Mouse (Mus musculus) forebrain, postnatal 0 days (tissue): ENCODE measurements around the gene Itgb7. TPM values are rescaled to one million over a fixed set of nuclear protein-coding genes. Genes with fewer than 3 reads are reported as not detected.

Experiments
- ATAC-seq: fragments of 200-750 bp; cut with Nextera tagmentation; 2 replicates; pipeline ENCODE4 v1.8.0; 2017; ENCODE audit warnings: mild to moderate bottlenecking, moderate library complexity
- DNase-seq: peaks from one replicate; pipeline ENCODE4 v3.0.0-alpha.2; 2015
- H3K27ac ChIP-seq: fragments of 300-500 bp; sonication (generic); 2 replicates; pipeline ENCODE4 v1.5.1; 2014; ENCODE audit warnings: low read depth, mild to moderate bottlenecking, antibody characterized with exemption, low read length, moderate library complexity, mixed read lengths
- H3K27me3 ChIP-seq: fragments of 300-500 bp; sonication (generic); 2 replicates; pipeline ENCODE4 v1.6.1; 2014; ENCODE audit warnings: mild to moderate bottlenecking, low read length, mixed read lengths; ENCODE audit not compliant: insufficient read depth
- H3K36me3 ChIP-seq: fragments of 300-500 bp; sonication (generic); 2 replicates; pipeline ENCODE4 v1.6.1; 2014; ENCODE audit warnings: mild to moderate bottlenecking, moderate library complexity; ENCODE audit not compliant: insufficient read depth
- H3K4me1 ChIP-seq: fragments of 300-500 bp; sonication (generic); 2 replicates; pipeline ENCODE4 v1.6.1; 2014; ENCODE audit warnings: antibody characterized with exemption; ENCODE audit not compliant: insufficient read depth
- H3K4me2 ChIP-seq: fragments of 300-500 bp; sonication (generic); 2 replicates; pipeline ENCODE4 v1.6.1; 2014; ENCODE audit warnings: low read depth, mild to moderate bottlenecking, moderate library complexity
- H3K4me3 ChIP-seq: fragments of 300-500 bp; sonication (generic); 2 replicates; pipeline ENCODE4 v1.5.1; 2014; ENCODE audit warnings: low read depth, low read length, mixed read lengths
- H3K9ac ChIP-seq: fragments of 300-500 bp; sonication (generic); 2 replicates; pipeline ENCODE4 v1.6.1; 2014; ENCODE audit warnings: mild to moderate bottlenecking
- H3K9me3 ChIP-seq: fragments of 300-500 bp; sonication (generic); 2 replicates; pipeline ENCODE4 v1.6.1; 2016; ENCODE audit warnings: low read length
- CTCF ChIP-seq: sonication (generic); IDR thresholded peaks from 2 replicates; pipeline ENCODE4 v1.5.1; 2016; ENCODE audit warnings: antibody characterized with exemption, control low read depth, low read depth
- WGBS: fragments of 180-500 bp; shearing (Covaris S2); extraction: QIAGEN DNeasy Blood & Tissue Kit; methylation state at CpG from one replicate; pipeline ENCODE4 v1.1.7; 2014; 5-methylcytosine and 5-hydroxymethylcytosine counted together
- polyA plus RNA-seq: library from polyadenylated mRNA; unstranded; fragments of >200 nt; fragmentation: Nextera tagmentation; extraction: Ambion mirVana; gene quantifications from 2 replicates; pipeline ENCODE4 v1.2.1, GENCODE M21; 2015
- total RNA-seq: library from RNA; depleted of rRNA; stranded (reverse); fragments of >200 nt; gene quantifications from 2 replicates; pipeline ENCODE4 v1.2.3, GENCODE M21; 2014; rRNA removed

The Itgb7 gene
- total RNA-seq (0.31 and 2.4 TPM in 2 replicates), polyA plus RNA-seq (0.50 and 0.75 TPM in 2 replicates)

DNA sequence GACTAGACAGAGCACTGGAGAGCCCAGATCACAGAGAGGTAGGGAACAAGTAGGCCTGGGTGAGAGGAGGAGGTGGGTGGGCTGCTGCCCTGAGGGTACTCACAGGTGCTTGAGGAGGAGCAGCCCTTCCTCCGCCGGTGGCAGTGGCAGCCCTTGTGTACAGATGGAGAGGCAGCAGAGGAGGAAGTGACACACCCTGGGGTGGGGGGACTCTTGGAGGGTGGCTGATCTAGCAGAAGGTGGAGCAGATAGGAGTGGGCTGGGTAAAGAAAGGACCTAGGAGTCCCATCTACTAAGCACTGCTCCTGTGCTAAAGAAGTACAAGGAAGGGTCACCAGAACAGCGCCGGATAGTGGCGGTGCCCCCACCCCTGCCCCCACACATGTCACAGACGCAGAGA lies at the start of gene Itgb7:
TSS of gene Itgb7 (minus strand) at position 197 of the 400 bp plus-strand sequence.
- Histone ChIP-seq H3K4me1 (no peaks in the 10 kb centered on the region), H3K4me2 (no peak within 1 kb of the TSS), H3K9ac (no peak within 1 kb of the TSS), H3K27ac (no peak within 1 kb of the TSS), H3K27me3 (no peaks in the 10 kb centered on the region), H3K36me3 (0 out of 2 replicates have a peak, but pooled peaks cover 3% of the 10 kb centered on the region), H3K4me3 (no peak within 1 kb of the TSS), H3K9me3 (no peaks in the 10 kb centered on the region)
- TF ChIP-seq CTCF = no peak
- DNase-seq (no peak), ATAC-seq (no peak)
- WGBS = 66% methylated on average over 6 of the region's 6 CpGs

DNA sequence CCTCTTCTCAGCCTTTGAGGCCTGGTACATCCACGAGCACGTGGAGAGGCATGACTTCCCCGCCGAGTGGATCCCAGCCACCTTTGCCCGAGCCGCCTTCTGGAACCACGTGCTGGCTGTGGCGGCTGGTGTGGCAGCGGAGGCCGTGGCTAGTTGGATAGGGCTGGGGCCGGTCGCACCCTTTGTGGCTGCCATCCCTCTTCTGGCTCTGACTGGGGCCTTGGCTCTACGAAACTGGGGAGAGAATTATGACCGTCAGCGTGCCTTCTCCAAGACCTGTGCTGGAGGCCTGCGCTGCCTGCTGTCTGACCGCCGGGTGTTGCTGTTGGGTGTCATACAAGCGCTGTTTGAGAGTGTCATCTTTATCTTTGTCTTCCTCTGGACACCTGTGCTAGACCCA lies 48.9 kb upstream of the Itgb7 start:
- H3K4me2 ChIP-seq = no peak overlapping the region
- no peak for DNase-seq

DNA sequence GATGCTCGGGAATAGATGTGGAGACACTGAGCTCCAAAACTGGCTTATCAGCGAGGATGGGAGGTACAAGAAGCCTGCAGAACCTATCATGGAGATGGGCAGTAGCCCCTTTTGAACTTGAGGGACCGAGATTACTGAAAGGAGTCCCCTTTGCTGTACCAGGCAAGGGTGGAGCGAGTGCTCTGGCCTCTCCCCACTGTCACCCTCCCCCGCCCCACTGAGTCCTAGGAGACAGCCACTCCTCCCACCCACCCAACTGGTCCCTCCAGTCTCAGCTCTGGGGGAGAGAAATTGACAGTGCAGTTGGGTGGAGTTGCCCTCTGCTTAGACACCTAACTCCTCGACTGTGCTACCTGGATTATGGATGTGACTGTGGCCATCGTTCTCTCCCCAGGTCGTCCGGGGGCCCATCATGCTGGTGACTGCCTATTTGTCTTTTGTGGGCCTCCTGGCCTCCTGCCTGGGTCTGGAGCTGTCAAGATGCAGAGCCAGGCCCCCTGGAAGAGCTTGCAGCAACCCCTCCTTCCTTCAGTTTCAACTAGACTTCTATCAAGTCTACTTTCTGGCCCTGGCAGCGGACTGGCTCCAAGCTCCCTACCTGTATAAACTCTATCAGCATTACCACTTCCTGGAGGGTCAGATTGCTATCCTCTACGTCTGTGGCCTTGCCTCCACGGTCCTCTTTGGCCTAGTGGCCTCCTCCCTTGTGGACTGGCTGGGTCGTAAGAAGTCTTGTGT lies 48.2 kb upstream of the Itgb7 start:
- peak overlapping the region; percentile 80 for H3K4me2 ChIP-seq
- peak; percentile 42 for ATAC-seq
- peaks cover 21% of the 10 kb centered on the region for H3K36me3 ChIP-seq
- H3K27ac ChIP-seq = peak overlapping the region; percentile 88
- H3K4me1 ChIP-seq = 0 out of 2 replicates have a peak, but pooled peaks cover 5% of the 10 kb centered on the region
- TF ChIP-seq CTCF = no peak
- H3K4me3 ChIP-seq = peak overlapping the region; percentile 93
- WGBS = 27% methylated on average over 13 of the region's 13 CpGs
- no peaks in the 10 kb centered on the region for H3K27me3 ChIP-seq
- DNase-seq = no peak
- peak overlapping the region; percentile 86 for H3K9ac ChIP-seq
- H3K9me3 ChIP-seq = no peaks in the 10 kb centered on the region

More for the DNA sequence above, 48.9 kb upstream of the Itgb7 start:
- ATAC-seq = no peak
- 0 out of 2 replicates have a peak, but pooled peaks cover 5% of the 10 kb centered on the region for H3K4me1 ChIP-seq
- H3K4me3 ChIP-seq = no peak overlapping the region
- WGBS = 95% methylated on average over 19 of the region's 19 CpGs
- no peaks in the 10 kb centered on the region for H3K9me3 ChIP-seq
- no peak overlapping the region for H3K27ac ChIP-seq
- H3K9ac ChIP-seq = no peak overlapping the region
- no peaks in the 10 kb centered on the region for H3K27me3 ChIP-seq
- H3K36me3 ChIP-seq = peaks cover 21% of the 10 kb centered on the region
- TF ChIP-seq CTCF = no peak

DNA sequence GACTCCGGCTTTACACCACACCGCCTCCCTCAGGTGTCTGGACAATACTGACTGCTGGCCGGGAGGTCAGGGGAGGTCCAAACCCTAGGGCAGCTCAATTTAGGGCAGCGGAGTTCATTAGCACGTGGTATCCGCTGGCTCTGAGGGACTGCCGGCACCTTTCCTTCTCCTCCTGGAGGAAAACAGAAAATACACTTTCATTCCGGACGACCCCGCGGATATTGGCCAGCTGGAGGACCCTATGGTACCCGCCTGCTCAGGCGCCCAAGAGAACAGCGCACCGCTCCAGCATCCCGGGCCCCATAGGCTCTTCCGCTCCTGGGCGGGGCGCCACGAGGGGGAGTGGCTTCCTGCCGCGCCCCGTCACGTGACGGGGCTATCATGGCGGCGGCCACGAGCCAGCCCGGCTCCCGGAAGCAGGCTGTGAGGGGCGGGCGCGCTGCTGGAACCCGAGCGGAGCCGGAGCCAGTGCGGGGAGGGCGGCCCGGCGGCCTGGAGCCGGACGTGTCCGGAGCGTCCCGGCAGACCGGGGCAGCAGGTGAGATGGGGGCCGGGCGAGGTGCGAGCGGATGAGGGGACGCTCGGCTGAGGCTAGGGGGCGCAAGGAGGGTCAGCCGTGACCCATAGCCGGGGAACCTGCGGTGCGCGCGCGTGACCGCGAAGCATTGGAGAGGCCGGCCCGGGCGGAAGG lies 47.5 kb upstream of the Itgb7 start, which contains the start of gene Mfsd5:
TSS of gene Mfsd5 (plus strand) at position 363 of the 691 bp plus-strand sequence.
- WGBS = 2% methylated on average over 65 of the region's 65 CpGs
- Histone ChIP-seq H3K4me1 (0 out of 2 replicates have a peak, but pooled peaks cover 5% of the 10 kb centered on the region), H3K4me3 (peak within 1 kb of the TSS; percentile 93), H3K9me3 (no peaks in the 10 kb centered on the region), H3K9ac (peak within 1 kb of the TSS; percentile 86), H3K27ac (peak within 1 kb of the TSS; percentile 88), H3K36me3 (peaks cover 21% of the 10 kb centered on the region), H3K4me2 (peak within 1 kb of the TSS; percentile 80), H3K27me3 (no peaks in the 10 kb centered on the region)
- ATAC-seq (peak; percentile 96), DNase-seq (peak; percentile 95)
- no peak for TF ChIP-seq CTCF

DNA sequence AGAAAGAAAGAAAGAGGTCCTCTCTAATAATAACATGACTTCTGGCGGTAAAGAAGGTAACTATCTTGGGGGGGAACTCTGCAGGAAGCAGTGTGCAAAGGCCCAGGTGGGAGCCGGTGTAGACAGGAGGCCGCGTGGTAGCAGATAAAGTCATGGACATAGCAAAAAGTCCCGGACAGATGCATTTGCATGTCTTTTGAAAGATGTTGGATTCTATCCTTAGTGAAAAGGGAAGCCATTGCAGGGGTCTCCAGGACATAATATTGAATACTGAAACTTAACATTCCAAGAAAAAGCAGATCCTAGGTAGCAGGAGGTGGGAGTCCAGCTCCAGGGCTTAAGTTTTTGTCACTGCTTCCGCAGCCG lies 47.0 kb upstream of the Itgb7 start:
- no peak for TF ChIP-seq CTCF
- Histone ChIP-seq H3K4me1 (0 out of 2 replicates have a peak, but pooled peaks cover 5% of the 10 kb centered on the region), H3K9me3 (no peaks in the 10 kb centered on the region), H3K9ac (peak overlapping the region; percentile 86), H3K36me3 (peaks cover 21% of the 10 kb centered on the region), H3K4me3 (peak overlapping the region; percentile 93), H3K27ac (peak overlapping the region; percentile 46; the same call in 1 of the 2 replicates), H3K27me3 (no peaks in the 10 kb centered on the region), H3K4me2 (peak overlapping the region; percentile 80)
- no peak for ATAC-seq
- WGBS = 31% methylated on average over 7 of the region's 7 CpGs
- no peak for DNase-seq

DNA sequence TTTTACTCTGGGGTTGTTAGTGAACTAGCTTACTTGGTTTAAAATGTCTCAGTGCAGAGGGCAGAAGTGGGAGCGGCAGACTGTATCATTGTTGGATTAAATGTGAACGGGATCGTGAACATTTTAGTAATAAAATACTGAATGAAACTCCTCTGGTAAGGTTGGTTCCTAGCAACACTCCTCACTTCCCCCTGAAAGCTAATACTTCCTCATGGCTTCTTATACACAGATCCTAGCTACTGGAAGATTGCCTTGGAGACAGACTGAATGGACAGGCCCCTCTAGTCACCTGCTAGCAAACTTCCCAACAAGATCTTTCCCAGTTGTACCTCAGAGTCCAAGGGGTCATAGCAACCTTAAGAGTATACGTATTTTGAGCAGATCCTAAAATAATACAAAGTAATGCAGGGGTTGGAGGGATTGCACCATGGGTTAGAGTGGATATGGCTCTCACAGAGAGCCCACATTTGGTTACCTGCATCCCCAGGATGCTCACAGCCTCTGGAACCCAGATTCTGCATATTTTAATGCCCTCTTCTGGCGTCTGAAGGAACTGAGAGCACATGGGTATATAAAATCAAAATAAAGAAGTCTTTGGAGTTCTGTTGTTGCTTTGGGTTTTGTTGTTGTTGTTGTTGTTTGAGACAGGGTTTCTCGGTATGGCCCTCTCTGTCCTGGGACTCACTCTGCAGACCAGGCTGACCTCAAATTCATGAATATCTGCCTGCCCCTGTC lies 42.4 kb upstream of the Itgb7 start:
- H3K36me3 ChIP-seq = no peaks in the 10 kb centered on the region
- no peaks in the 10 kb centered on the region for H3K9me3 ChIP-seq
- DNase-seq (no peak), ATAC-seq (no peak)
- no peak overlapping the region for H3K4me2 ChIP-seq
- H3K27ac ChIP-seq = no peak overlapping the region
- TF ChIP-seq CTCF = no peak
- H3K4me3 ChIP-seq = no peak overlapping the region
- no peaks in the 10 kb centered on the region for H3K4me1 ChIP-seq
- WGBS = 76% methylated on average over 6 of the region's 6 CpGs
- peaks cover 11% of the 10 kb centered on the region; the same call in 1 of the 2 replicates for H3K27me3 ChIP-seq
- no peak overlapping the region for H3K9ac ChIP-seq
